Mouse (Mus musculus): ENCODE measurements around the gene C1ql1.

Gene C1ql1

GRCm38 (mm10) chr11:102964547-102965091 lies 18.1 kb upstream of the C1ql1 start:
- POLR2A ChIA-PET: interaction anchor here in 3 of 4 experiments (0.8 to 2.0 kb wide), 11 partner anchors 8 to 194 kb away, joined by 3 to 11 read pairs (median 3); partner anchors contain the start of genes Kif18b (in 2 of the 3), C1ql1 (in 1 of the 3) and Hexim1 (in 1 of the 3)
- CTCF ChIA-PET: interaction anchor here in 2 of 4 experiments (0.6 to 1.0 kb wide), 2 partner anchors 8 to 72 kb away, joined by 3 to 5 read pairs; no protein-coding TSS in a partner anchor

- CTCF ChIA-PET: interaction anchor here in 2 of 4 experiments (1.0 to 1.7 kb wide), 5 partner anchors 27 to 353 kb away, joined by 3 to 5 read pairs (median 3); no protein-coding TSS in a partner anchor
- POLR2A ChIA-PET: interaction anchor here (0.6 to 2.0 kb wide), 11 partner anchors 8 to 194 kb away, joined by 3 to 11 read pairs (median 3); partner anchors contain the start of genes Kif18b (in 2 of the 4), C1ql1 (in 1 of the 4) and Hexim1 (in 1 of the 4)
Measured at GRCm38 (mm10) chr11:102963855-102964546, 17.5 kb upstream of the C1ql1 start.

GRCm38 (mm10) chr11:102963246-102963854 lies 16.9 kb upstream of the C1ql1 start:
- POLR2A ChIA-PET: interaction anchor here in 3 of 4 experiments (0.6 to 2.0 kb wide), 9 partner anchors 17 to 197 kb away, joined by 3 to 11 read pairs (median 3); partner anchors contain the start of genes Hexim1 (in 2 of the 3), Kif18b (in 2 of the 3) and C1ql1 (in 1 of the 3)
- CTCF ChIA-PET: interaction anchor here in 3 of 4 experiments (0.8 to 1.7 kb wide), 8 partner anchors 17 to 353 kb away, joined by 3 to 6 read pairs (median 3); partner anchors contain the start of genes Kif18b (in 2 of the 3) and C1ql1 (in 1 of the 3)

GRCm38 (mm10) chr11:102962861-102963245 lies 16.4 kb upstream of the C1ql1 start:
- ChIA-PET POLR2A (interaction anchor here in 3 of 4 experiments (0.6 to 2.0 kb wide), 6 partner anchors 24 to 198 kb away, joined by 3 to 11 read pairs (median 4); partner anchors contain the start of genes Hexim1 (in 1 of the 3) and Kif18b (in 1 of the 3)), CTCF (interaction anchor here in 3 of 4 experiments (0.8 to 1.7 kb wide), 7 partner anchors 16 to 234 kb away, joined by 3 to 6 read pairs (median 3); partner anchors contain the start of genes Kif18b (in 2 of the 3) and C1ql1 (in 1 of the 3))

- ChIA-PET CTCF (no interaction called here), POLR2A (interaction anchor here in 1 of 4 experiments (1.1 kb wide), 1 partner anchor 49 kb away, joined by 3 read pairs; no protein-coding TSS in a partner anchor)
Measured at GRCm38 (mm10) chr11:102961082-102961481, 14.6 kb upstream of the C1ql1 start.

- POLR2A ChIA-PET: interaction anchor here in 2 of 4 experiments (0.6 to 1.3 kb wide), 2 partner anchors 24 to 34 kb away, joined by 3 to 4 read pairs; partner anchors contain the start of gene Kif18b (in 1 of the 2)
- CTCF ChIA-PET: interaction anchor here in 1 of 4 experiments (0.6 to 0.7 kb wide), 2 partner anchors 58 to 62 kb away, joined by 3 read pairs; partner anchors contain the start of gene Gfap
Measured at GRCm38 (mm10) chr11:102958870-102959269, 12.4 kb upstream of the C1ql1 start.

GRCm38 (mm10) chr11:102958431-102958830 lies 11.9 kb upstream of the C1ql1 start:
- ChIA-PET CTCF (interaction anchor here in 1 of 4 experiments (0.6 to 0.7 kb wide), 2 partner anchors 57 to 62 kb away, joined by 3 read pairs; partner anchors contain the start of gene Gfap), POLR2A (interaction anchor here in 1 of 4 experiments (0.6 kb wide), 1 partner anchor 25 kb away, joined by 3 read pairs; no protein-coding TSS in a partner anchor)

- POLR2A ChIA-PET: interaction anchor here in 3 of 4 experiments (0.5 to 3.0 kb wide), 6 partner anchors 9 to 158 kb away, joined by 3 to 10 read pairs (median 6); partner anchors contain the start of genes C1ql1 (in 1 of the 3), Hexim1 (in 1 of the 3) and Kif18b (in 1 of the 3)
- CTCF ChIA-PET: interaction anchor here in 2 of 4 experiments (0.8 to 1.1 kb wide), 2 partner anchors 11 to 32 kb away, joined by 3 read pairs; partner anchors contain the start of gene Kif18b (in 1 of the 2)
Measured at GRCm38 (mm10) chr11:102957692-102958091, 11.2 kb upstream of the C1ql1 start.

GRCm38 (mm10) chr11:102956962-102957614 lies 10.6 kb upstream of the C1ql1 start:
- CTCF ChIA-PET: interaction anchor here in 2 of 4 experiments (0.8 to 1.4 kb wide), 4 partner anchors 10 to 218 kb away, joined by 3 read pairs; partner anchors contain the start of gene Kif18b (in 1 of the 2)

GRCm38 (mm10) chr11:102952922-102953321 lies 6.4 kb upstream of the C1ql1 start:
- ChIA-PET POLR2A (no interaction called here), CTCF (interaction anchor here in 2 of 4 experiments (0.7 to 1.0 kb wide), 2 partner anchors 150 to 686 kb away, joined by 3 read pairs; partner anchors contain the start of gene Lyzl6 (in 1 of the 2))

More at GRCm38 (mm10) chr11:102956962-102957614, 10.6 kb upstream of the C1ql1 start:
- POLR2A ChIA-PET: interaction anchor here in 3 of 4 experiments (0.5 to 3.0 kb wide), 12 partner anchors 8 to 159 kb away, joined by 3 to 10 read pairs (median 4); partner anchors contain the start of genes C1ql1 (in 2 of the 3), Dcakd (in 1 of the 3), Hexim1 (in 1 of the 3) and Kif18b (in 1 of the 3)

GRCm38 (mm10) chr11:102948043-102948961 lies 1.8 kb upstream of the C1ql1 start:
- ChIA-PET CTCF (interaction anchor here in 1 of 4 experiments (0.8 to 2.9 kb wide), 2 partner anchors 23 to 154 kb away, joined by 3 to 11 read pairs; partner anchors contain the start of genes Acbd4, Kif18b and Plcd3), POLR2A (interaction anchor here in 3 of 4 experiments (0.5 to 3.0 kb wide), 8 partner anchors 9 to 155 kb away, joined by 3 to 30 read pairs (median 3); partner anchors contain the start of genes Kif18b (in 2 of the 3) and Gjc1 (in 1 of the 3))

GRCm38 (mm10) chr11:102946992-102947343 lies 480 bp upstream of the C1ql1 start:
- CTCF ChIA-PET: interaction anchor here in 2 of 4 experiments (0.6 to 2.9 kb wide), 15 partner anchors 10 to 286 kb away, joined by 3 to 11 read pairs (median 3); partner anchors contain the start of genes Acbd4 (in 1 of the 2), Kif18b (in 1 of the 2) and Plcd3 (in 1 of the 2)
- POLR2A ChIA-PET: interaction anchor here in 3 of 4 experiments (0.6 to 4.9 kb wide), 32 partner anchors 8 to 1394 kb away, joined by 3 to 53 read pairs (median 4); partner anchors contain the start of genes Kif18b (in 3 of the 3), Hexim1 (in 2 of the 3), Acbd4 (in 1 of the 3) and Ccdc103 (in 1 of the 3)

GRCm38 (mm10) chr11:102945306-102946264 lies 903 bp downstream of the C1ql1 start:
- POLR2A ChIA-PET: interaction anchor here (0.5 to 4.9 kb wide), 45 partner anchors 8 to 1393 kb away, joined by 3 to 53 read pairs (median 4); partner anchors contain the start of genes Hexim1 (in 3 of the 4), Kif18b (in 3 of the 4), Acbd4 (in 1 of the 4) and Ccdc103 (in 1 of the 4)
- CTCF ChIA-PET: interaction anchor here (0.5 to 1.7 kb wide), 23 partner anchors 9 to 288 kb away, joined by 3 to 10 read pairs (median 3); partner anchors contain the start of gene Kif18b (in 2 of the 4)

GRCm38 (mm10) chr11:102941236-102941635 lies 5.3 kb downstream of the C1ql1 start:
- POLR2A ChIA-PET: interaction anchor here in 1 of 4 experiments (1.0 to 10.7 kb wide), 2 partner anchors 15 to 175 kb away, joined by 3 to 93 read pairs; partner anchors contain the start of genes Hexim1 and Kif18b
- CTCF ChIA-PET: no interaction called here
